Mouse (Mus musculus): ENCODE results near the gene Plpp3.

The Plpp3 gene

DNA sequence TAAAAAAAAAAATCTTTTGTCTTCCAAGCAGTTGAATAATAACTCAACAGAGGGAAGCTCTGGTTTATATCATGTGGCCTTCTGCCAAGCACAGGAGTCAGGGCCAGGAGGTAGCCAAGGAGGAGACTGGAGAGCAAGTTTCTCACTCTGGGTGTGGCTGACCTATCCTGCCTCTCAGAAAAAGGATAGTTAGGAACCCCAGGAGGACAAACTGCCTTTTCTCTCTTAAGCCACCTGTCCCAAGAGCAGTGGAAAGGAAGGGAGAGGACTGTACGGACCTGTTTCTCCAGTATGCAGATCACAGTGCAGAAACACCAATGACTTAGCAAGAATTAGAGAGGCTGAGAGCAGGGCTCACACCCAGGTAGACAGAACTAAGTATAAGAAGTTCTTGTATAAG, 57.3 kb downstream of the Plpp3 start:
- in situ Hi-C loops (cut with MboI; ENCODE audit: low sequenced_read_pairs) = no loop called here

DNA sequence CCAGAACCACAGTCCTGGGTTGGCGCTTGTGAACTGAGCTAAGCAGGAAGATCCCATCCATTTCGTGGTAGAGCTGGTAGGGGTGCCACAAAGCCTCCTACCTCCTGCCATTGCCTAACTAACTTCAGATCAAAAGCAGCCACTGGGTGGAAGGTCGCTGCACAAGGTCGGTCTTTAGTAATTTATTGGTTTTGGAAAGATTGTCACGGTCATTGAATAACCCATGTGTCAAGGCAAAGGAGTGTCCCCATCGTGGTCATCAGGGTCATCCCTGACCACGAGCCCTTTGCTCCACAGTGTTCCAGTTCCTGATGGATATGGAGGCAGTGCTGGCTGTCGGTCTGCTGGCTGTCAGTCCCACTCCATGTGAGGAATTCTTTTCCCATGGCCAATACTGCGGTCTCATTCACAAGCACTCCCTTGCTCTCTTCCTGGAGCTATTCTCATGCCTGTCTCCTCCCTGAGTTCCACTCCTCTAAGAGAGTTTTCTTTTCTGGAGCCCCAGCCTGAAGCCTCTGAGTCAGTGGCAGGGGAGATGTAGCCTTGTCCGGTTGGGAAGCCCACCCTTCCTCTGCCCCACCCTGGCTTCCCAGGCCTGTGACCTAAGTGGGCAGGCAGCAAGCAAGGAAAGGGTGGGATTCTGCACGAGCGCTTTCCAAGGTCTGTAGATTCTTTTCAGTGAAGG, 58.7 kb downstream of the Plpp3 start:
- in situ Hi-C loops (cut with MboI; ENCODE audit: low sequenced_read_pairs) = no loop called here

DNA sequence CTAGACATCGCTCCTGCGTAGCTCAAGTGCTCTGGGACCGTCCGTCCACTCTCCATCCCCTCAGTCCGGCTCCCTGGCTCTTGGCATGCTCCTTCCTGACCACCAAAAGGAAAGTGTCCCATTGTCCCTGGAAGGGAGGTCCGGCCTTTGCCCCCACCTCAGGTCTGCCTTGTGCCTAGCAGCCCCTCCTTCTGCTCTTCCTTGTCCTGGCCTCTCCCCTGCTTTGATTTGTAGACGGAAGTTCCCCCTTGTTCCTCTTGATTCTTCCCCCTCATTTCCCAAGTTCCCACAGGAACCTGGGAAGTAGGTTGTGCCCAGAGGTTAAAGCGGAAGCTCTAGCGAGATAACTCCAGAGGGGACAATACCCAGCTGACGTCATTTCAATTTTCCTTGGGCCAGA, 61.1 kb downstream of the Plpp3 start:
- in situ Hi-C loops (cut with MboI; ENCODE audit: low sequenced_read_pairs) = no loop called here

DNA sequence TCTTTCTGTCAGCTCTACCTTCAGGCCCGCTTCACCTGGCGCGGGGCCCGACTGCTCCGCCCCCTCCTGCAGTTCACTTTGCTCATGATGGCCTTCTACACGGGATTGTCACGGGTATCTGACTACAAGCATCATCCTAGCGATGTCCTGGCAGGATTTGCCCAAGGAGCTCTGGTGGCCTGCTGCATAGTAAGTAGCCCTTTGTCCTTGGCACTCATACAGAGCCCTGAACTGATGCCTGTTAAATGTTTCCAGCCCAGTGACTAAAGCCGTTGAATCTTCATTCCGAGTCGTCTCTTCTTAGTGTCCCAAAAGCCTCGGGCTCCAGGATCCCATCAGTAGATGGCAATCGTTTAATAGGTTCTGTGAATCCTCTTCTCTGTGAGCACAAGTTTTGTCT, 62.2 kb downstream of the Plpp3 start:
- in situ Hi-C loops (cut with MboI; ENCODE audit: low sequenced_read_pairs) = no loop called here

DNA sequence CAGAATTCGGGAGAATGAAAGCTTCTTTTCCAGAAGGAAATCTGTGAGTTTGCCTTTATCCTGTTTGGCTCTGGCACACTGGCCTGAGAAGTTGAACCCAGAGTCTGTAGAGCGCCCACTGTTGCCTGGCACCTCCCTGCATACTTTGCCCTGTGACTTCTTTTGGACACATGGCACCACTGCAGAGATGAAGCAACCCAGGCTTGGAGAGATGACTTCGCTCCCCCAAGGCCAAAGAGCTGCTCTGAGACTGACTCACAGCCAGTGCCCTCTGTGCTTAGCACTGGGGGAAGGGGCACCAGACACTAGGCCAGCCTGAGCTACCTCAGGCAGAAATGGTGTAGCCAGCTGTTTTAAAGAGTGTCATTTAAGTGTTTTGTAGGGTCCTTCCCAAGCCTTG, 63.7 kb downstream of the Plpp3 start:
- in situ Hi-C loops (cut with MboI; ENCODE audit: low sequenced_read_pairs) = no loop called here

DNA sequence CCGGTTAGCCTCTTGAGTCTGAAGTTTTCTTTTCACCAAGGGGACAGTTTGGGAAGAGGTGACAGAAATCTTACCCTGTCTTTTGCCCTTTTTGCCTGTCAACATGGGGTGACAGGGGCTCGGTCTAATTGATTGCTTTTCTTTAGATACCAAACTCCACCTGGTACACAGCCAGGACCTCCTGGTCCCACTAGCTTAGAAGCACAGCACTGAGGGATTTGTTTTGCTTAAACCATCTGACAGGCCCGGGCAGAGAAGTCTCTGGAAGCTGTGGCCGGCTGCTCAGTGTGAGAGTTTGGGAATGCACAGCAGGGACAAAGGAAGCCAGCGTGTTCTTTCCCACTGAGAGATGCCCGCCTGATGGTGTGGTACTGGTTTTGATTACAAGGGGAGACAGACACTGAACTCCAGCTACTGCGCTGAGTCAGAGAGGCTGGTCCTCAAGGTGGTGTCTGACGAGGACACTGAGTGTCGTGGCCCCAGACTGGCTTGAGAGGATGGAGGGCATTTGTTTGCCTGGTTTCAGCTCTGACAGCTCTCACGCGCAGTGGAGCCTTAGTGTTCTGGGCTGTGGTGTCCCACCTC, 64.2 kb downstream of the Plpp3 start:
- in situ Hi-C loops (cut with MboI; ENCODE audit: low sequenced_read_pairs) = no loop called here

DNA sequence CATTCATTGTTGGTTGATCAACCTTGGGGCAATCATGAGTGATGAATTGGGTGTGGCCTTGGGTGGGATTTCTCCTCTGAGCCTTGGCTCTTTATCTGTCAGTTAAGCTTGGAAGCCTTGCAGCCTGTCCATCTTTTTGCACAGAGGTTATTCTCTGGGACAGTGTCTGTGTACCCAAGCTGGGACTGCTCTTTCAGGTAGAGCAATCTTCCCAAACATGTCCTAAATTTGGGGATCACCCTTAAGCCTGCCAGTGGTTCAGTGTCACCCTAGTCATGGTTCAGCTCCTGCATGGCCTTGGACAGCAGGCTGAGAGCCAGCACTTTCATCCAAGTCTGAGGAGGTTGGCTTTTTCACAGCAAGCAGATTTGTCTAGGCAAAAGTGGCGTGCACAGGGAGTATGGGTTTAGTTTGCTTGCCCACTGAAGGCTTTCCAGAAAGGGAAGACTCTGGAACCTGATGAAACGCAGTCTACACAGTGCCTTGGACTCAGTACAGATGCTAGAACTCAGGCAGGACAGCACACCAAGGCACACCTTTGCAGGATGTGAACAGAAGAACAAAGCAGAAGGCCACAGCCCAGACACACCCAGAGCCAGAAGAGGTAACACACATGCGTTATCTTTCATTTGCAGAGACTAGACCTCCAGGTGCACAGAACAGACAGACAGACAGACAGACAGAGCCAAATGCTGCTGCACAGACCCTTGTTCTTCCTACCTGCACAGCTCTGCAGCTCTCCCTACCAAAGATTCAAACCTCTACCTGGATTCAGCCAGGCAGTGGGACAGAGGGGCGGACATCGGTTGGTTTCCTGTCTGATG, 66.2 kb downstream of the Plpp3 start:
- in situ Hi-C loops (cut with MboI; ENCODE audit: low sequenced_read_pairs) = no loop called here

DNA sequence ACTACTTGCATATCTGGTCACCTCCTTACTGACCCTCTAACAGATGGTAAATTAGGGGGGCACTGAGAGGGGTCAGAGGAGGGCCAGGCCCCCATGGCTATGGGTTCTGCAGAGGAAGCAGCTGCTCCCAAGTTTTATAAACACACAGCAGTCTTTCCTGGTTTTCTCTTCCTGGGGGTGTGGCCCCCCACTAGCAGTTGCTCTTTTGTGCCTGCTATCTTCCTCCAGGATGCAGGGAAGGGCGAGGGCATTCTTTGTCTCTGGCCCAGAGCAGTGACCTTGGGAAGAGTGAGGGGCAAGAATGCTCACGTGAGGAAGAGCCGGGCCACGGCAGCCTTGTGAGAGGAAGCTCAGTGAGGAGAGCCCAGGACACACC, 66.8 kb downstream of the Plpp3 start:
- in situ Hi-C loops (cut with MboI; ENCODE audit: low sequenced_read_pairs) = no loop called here

DNA sequence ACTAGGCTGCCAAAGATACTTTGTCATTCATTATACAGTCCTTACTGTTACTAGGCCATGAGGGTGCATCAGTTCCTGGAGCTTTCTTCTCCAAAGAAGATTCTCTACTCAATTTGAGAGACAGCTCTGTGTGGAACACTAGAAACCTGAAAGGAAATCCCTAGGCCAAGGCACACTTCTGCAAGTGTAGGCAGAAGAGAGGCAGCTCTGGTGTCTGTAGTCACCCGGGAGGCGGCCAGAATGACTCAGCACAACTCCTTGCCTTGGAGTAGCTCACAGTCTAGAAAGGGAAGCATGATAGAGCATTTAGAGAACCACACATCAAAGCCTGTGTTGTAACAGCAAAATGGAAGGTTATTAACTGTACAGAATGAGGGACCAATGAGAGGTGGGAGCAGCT, 68.4 kb downstream of the Plpp3 start:
- in situ Hi-C loops (cut with MboI; ENCODE audit: low sequenced_read_pairs) = no loop called here

DNA sequence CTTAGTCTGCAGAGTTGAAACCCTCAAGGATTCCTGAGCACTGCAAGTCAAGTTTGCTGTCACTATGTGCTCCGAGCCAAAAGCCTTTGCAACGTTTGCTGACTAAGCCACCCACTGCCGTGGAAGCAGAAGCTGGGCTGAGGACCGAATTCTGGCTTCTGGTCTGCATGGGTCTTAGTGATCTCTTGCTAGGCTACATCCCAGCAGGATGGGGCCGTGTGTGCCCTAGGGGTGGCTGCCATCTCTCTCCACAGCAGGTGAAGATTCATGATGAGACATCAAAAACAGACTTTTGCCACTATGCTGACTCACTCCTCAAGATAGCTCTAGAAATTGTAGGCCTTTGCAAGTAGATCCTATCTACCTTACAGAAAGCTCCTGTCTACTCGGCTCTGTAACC, 69.2 kb downstream of the Plpp3 start:
- in situ Hi-C loops (cut with MboI; ENCODE audit: low sequenced_read_pairs) = no loop called here

DNA sequence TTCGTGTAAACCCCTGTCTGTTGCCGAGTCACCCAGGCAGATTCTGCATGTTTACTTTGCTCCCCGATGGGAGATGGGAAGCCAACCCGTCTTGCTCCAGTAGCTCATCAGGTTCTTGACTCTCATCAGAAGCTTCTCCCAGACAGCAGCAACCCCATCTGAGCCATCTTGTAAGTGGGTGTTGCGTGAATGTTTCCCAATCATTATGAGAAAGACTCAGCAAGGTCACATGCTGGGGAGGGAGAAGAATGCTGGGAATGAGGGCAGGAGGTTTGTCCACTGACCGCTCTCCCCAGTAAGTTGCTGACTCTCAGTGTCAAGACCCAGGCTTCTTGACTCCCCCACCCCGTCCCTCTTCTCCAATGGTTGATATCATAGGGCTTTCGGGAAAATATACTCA, 73.0 kb downstream of the Plpp3 start:
- in situ Hi-C loops (cut with MboI; ENCODE audit: low sequenced_read_pairs) = no loop called here

DNA sequence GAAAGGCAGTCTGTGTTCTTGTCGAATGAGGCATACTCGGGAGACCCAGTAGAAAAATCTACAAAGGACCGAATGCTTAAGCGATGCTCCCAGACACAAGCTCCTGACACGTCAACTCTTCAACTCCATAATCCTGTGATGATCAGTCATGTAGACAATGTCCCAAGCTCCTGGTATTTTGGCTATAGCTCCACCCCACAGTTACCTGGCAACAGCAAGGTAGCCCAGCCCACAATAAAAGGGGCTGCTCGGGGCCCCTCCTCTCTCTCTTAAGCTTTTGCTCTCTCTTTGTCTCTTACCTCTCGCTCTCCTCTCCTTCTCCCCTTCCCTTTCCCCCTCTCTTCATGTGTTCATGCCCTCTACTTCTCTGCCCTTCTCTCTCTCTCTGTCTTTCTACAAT, 83.1 kb downstream of the Plpp3 start:
- in situ Hi-C loops (cut with MboI; ENCODE audit: low sequenced_read_pairs) = no loop called here

DNA sequence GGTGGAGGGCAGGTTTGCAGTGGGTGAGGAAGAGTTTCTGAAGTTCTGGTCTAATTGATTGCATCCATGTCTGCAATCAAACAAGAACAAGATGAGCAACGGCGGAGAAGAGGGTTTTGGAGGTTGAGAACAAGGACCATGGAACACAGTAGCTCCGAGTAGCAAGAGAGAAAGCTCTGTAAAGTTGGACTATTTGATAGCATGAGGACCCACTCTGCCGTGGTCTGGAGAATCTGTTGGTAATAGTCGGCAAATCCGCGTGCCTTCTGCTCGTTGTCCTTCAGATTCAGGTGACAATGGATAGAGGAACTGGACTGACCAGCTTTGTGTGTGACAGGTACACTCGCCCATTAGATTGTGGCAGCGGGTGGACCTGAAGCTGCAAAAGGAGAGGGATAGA, 87.8 kb downstream of the Plpp3 start:
- in situ Hi-C loops (cut with MboI; ENCODE audit: low sequenced_read_pairs) = no loop called here

DNA sequence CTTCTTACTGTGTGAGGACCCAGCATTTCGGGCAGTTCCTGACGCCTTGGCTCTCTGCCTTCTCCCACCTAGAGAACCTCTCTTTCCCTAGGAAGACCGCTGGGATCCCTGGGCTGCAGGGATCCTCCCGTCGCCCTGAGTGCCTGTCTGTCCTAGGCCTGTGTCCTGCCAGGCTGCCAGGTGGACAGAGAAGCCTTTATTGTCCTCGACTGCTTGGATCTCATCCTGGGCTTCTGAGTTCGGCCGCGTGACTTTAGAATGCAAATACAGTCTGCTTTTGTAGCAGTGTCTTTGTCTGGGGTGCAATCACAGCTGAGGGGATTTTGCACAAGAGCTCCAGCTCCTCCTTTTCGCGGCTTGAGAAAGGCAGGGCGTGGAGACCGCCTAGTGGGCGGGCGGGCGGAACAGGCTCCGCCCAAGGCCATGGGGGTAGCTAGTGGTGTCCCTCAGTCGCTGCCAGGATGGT, 88.4 kb downstream of the Plpp3 start:
- in situ Hi-C loops (cut with MboI; ENCODE audit: low sequenced_read_pairs) = no loop called here

DNA sequence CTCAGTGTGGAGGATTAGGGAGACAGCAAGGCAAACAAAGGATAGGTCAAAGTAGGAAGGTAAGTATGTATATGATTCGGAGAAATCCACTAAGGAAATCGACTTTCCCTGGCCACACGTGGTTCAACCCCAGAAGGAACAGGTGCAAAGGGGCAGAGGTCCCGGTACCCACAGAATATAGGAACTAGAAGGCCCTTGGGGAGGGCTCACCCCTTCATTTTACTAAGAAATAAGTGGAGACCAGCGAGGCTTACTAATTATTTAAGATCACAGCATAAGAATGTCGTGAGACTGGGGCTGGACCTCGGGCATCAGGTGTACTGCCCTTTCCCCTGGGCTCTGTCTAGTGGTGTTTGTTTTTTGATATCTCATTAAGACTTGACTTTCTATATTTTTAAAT, 89.2 kb downstream of the Plpp3 start:
- in situ Hi-C loops (cut with MboI; ENCODE audit: low sequenced_read_pairs) = no loop called here

DNA sequence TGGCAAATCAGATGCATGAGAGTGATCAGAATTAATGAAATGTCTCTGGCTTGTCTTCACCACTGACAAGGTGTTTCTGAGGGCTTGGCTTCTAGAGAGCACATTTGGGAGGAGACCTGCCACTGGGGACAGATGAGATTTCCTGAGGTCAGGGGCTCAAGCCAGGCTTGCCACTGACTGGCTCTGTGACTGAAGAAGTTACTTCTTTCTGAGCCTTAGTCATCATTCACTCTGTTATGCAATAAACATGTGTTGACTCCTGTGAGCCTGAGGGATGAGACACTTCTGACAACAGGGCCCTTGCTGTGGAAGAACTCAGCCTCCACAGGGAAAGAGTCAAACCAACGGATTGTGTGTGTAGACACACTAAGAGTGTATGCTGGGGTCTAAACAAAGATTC, 91.0 kb downstream of the Plpp3 start:
- in situ Hi-C loops (cut with MboI; ENCODE audit: low sequenced_read_pairs) = no loop called here

DNA sequence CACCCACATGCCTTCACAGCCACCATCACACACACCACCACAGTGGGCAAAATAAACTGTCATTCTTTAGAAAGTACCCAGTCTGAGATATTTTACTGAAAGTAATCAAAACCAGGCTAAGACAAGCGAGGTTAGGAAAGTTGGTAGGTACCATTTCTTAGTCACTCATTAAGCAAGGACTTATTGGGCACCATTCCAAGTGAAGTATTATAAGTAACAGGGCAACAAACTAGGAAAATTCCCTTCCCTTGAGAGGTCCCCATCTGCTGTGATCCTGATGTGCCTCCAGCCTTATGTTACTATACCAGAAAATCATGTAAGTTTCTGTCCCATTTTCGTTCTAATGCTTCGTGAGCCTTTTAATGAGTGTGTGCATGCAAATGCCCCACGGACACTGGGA, 92.1 kb downstream of the Plpp3 start:
- in situ Hi-C loops (cut with MboI; ENCODE audit: low sequenced_read_pairs) = no loop called here

DNA sequence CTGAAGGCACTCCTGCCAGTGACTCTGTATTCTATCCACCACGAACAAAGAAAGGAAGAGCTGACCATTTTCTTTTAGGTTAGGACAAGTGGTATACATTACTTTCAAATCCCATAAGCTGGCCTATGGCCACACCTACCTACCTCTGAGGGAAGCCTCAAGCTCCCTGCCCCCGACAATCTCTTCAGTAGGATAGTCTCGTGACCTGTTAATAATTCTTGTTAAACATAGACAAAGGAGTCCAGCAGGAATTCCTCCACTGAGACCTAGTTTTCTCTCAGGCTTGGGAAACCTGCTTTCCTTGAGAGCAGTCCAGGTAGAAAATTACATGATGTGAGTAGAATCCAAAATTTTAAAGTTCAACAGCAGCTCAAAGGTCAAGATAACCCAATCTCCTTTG, 93.8 kb downstream of the Plpp3 start:
- in situ Hi-C loops (cut with MboI; ENCODE audit: low sequenced_read_pairs) = no loop called here

DNA sequence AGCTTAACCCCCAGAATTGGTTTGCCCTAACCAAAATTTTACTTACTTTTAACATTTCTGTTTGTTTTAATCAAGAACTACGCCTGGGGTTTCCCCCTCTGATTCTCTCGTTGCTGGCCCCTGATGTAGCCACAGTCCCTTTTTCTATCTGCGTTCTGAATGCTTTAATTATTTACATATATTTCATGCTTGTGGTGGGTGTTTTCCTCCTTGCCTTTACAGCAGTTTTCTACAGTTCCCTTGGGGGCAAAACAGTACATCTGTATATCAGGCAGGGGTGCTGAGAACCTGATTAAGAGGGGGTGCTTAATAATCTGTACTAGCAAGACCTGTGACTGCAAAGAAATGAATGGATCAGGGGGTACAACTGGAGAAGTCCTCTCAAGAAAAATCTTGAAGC, 94.9 kb downstream of the Plpp3 start:
- in situ Hi-C loops (cut with MboI; ENCODE audit: low sequenced_read_pairs) = no loop called here

DNA sequence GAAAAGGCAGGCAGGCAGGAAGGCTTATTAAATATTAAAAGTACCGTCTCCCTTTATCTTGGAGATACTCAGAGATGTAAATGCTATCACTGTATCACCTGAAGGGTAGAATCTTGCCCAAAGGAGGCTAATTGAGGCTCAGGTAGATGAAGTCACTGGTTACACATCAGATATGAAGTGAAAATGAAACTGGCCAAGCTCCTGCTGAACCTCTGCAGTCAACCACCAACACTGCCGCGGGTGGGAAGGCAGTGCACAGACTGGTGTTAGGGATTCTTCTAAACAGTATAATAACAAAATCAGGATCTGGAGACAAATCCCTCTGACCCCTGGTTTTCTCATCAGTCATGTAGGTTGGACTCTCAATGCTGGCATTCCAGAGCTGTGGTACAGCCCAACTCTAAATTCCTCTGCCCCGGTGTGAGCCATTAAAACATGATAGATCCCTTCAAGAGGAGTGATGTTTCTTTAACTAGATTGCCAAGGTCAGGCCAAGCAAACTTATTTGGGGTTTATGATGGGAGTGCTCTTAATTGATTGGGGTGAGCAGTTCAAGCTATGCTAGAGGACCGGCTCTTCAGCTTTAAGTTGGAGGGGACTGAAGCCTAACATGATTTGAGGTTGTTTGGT, 95.5 kb downstream of the Plpp3 start:
- in situ Hi-C loops (cut with MboI; ENCODE audit: low sequenced_read_pairs) = no loop called here

DNA sequence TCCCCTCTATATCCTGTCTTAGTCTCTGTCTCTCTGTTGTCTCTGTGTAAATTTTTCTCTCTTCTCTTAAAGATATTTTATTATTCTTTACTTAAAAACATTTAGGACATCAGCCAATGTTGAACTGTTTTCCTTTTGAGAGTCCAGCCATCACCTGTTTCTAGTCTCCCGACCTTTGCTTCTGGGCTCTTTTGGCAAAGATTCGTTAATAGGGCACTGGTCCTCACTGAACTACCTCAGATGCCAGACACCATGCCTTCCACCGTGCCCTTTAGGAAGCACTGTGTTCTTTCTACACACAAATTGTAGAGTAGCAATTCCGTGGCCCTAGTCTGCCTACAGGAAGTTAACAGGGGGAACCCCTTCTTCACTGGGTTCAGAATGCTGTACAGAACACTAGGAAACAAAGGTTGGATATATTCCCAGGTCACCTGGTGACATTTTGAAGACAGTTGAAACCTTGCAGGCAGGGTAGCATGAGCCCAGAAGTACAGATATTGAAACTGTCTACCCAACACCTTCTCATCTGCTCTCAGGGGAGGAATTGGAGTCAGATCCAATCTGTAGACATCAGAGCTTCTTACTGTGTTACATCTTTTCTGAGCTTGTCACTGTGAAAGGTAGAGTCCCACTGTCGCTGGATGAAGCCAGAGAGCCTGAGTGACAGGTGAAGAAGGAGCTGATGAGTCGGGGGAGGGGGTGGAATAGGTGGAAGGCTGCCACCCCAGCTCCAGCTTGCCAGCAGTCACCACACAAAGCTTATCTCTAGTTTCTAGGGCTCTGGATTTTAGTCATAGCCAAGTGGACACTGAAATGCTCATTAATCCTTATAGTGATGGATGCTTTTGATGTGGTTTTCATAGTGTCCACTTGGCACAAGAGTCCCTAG, 96.5 kb downstream of the Plpp3 start:
- in situ Hi-C loops (cut with MboI; ENCODE audit: low sequenced_read_pairs) = no loop called here

All from CH12F3 (cell line).